Mouse (Mus musculus) midbrain, embryonic 12.5 days (tissue): Measurements from ENCODE around the gene Psma5. TPM values are rescaled to one million over a fixed set of nuclear protein-coding genes. Genes with fewer than 3 reads are reported as not detected.
A peak's percentile ranks its signal among the peaks of the same experiment; 100 is the strongest.

Experiments used
- ATAC-seq: fragments of 200-750 bp; cut with Nextera tagmentation; 2 replicates; pipeline ENCODE4 v1.8.0; 2017; ENCODE audit warnings: low read depth, moderate TSS enrichment, moderate library complexity; ENCODE audit not compliant: low FRiP score
- H3K27ac ChIP-seq: fragments of 300-500 bp; sonication (generic); replicated peaks from 2 replicates; pipeline ENCODE4 v1.5.1; 2016; ENCODE audit warnings: mild to moderate bottlenecking
- H3K27me3 ChIP-seq: fragments of 300-500 bp; sonication (generic); 2 replicates; pipeline ENCODE4 v1.6.1; 2016; ENCODE audit warnings: mild to moderate bottlenecking
- H3K36me3 ChIP-seq: fragments of 300-500 bp; sonication (generic); 2 replicates; pipeline ENCODE4 v1.6.1; 2016
- H3K4me1 ChIP-seq: fragments of 300-500 bp; sonication (generic); 2 replicates; pipeline ENCODE4 v1.6.1; 2016
- H3K4me2 ChIP-seq: fragments of 300-500 bp; sonication (generic); replicated peaks from 2 replicates; pipeline ENCODE4 v1.6.1; 2016; ENCODE audit warnings: mild to moderate bottlenecking, moderate library complexity
- H3K4me3 ChIP-seq: fragments of 300-500 bp; sonication (generic); 2 replicates; pipeline ENCODE4 v1.5.1; 2016; ENCODE audit warnings: mild to moderate bottlenecking
- H3K9ac ChIP-seq: fragments of 300-500 bp; sonication (generic); replicated peaks from 2 replicates; pipeline ENCODE4 v1.6.1; 2016; ENCODE audit warnings: mild to moderate bottlenecking, moderate library complexity
- H3K9me3 ChIP-seq: fragments of 300-500 bp; sonication (generic); 2 replicates; pipeline ENCODE4 v1.6.1; 2016; ENCODE audit warnings: mild to moderate bottlenecking
- WGBS: fragments of 180-500 bp; shearing (Covaris S2); methylation state at CpG from one replicate; pipeline ENCODE4 v1.1.7; 2016; 5-methylcytosine and 5-hydroxymethylcytosine counted together
- polyA plus RNA-seq: library from polyadenylated mRNA; unstranded; fragments of >200 nt; fragmentation: Nextera tagmentation; extraction: Ambion mirVana; gene quantifications from 2 replicates; pipeline ENCODE4 v1.2.1, GENCODE M21; 2016

The Psma5 gene
- 220 and 232 TPM in 2 replicates for polyA plus RNA-seq

DNA sequence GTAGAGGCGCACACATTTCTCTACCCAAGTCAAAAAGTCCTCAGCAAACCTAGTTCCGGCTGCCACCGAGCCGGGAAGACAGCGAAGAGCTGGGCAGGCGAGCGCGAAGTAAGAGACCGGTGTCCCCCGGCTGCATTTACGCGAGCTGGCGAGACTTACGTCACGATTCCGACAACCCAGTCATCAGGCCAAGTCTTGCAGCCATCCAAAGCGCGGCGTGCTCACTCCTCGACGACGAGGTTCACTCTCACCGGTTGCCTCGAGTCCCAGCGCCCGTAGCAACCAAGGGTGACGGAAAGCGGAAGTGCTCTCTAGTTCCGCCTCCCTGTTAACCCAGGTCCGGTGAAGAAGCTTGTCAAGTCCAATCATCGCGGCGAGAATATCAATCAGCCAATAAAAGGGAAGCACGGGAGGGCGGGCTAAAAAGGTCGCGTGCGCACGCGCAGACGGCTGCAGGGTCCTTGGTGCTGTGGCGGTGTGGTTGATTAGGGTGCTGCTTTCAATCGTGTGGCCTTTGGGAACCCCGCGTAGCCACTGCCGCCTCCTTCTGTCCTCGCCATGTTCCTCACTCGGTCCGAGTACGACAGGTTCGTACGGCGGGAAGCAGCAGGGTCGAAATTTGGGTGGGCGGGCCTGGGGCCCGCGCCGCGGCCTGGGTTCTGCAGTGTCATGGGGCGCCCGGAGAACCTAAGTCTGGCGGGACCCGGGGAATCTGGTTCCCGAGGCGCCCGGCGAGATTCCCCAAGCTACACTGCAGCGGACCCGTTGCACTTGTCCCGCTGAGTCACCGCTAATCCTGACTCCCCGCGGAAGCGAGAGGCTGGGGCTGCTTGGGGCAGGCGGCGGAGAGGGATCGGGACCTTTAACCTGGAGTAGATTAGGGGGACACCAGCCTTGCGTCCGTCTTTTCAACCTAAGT is at the start of gene Psma5:
Gene Psma5, plus strand, starts transcription at position 208 of the 919 bp plus-strand sequence.
- Histone ChIP-seq H3K9ac (peak within 1 kb of the TSS; percentile 87), H3K4me1 (peaks cover 27% of the 10 kb centered on the region), H3K36me3 (peaks cover 3% of the 10 kb centered on the region), H3K4me2 (peak within 1 kb of the TSS; percentile 86), H3K4me3 (peak within 1 kb of the TSS; percentile 97), H3K9me3 (no peaks in the 10 kb centered on the region), H3K27me3 (no peaks in the 10 kb centered on the region), H3K27ac (0 out of 2 replicates have a peak within 1 kb of the TSS, but pooled peaks have one; percentile 30)
- under 1% methylated on average over 79 of the region's 79 CpGs for WGBS
- peak; percentile 99 for ATAC-seq

DNA sequence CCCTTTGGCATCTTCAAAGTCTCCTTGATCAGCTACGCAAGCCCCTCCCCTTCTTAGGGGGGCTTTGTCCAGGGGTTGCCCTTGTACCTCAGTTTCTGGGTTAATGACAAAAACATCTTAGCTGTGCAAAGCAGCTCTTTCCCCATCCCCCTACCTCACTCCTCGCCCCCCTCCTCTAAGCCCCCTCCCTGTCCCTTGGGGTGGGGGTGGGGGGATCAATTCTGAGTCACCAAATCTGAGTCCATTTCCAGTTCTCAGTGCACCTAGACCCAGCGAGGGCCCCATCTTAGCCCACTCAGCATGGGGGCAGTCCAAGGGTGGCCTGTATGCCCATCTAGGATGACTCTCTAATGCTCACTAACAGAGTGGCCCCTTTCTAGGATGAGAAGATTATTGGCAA is 47.7 kb upstream of the Psma5 start:
- ATAC-seq, result no peak
- no peaks in the 10 kb centered on the region for H3K9me3 ChIP-seq
- 56% methylated on average over 3 of the region's 3 CpGs for WGBS
- peak overlapping the region; percentile 88 for H3K4me2 ChIP-seq
- H3K36me3 ChIP-seq, result peaks cover 43% of the 10 kb centered on the region
- 0 out of 2 replicates have a peak, but pooled peaks cover 1% of the 10 kb centered on the region for H3K27me3 ChIP-seq
- H3K4me3 ChIP-seq, result peak overlapping the region; percentile 72
- peak overlapping the region; percentile 95 for H3K27ac ChIP-seq
- H3K4me1 ChIP-seq, result peaks cover 26% of the 10 kb centered on the region
- H3K9ac ChIP-seq, result peak overlapping the region; percentile 80

DNA sequence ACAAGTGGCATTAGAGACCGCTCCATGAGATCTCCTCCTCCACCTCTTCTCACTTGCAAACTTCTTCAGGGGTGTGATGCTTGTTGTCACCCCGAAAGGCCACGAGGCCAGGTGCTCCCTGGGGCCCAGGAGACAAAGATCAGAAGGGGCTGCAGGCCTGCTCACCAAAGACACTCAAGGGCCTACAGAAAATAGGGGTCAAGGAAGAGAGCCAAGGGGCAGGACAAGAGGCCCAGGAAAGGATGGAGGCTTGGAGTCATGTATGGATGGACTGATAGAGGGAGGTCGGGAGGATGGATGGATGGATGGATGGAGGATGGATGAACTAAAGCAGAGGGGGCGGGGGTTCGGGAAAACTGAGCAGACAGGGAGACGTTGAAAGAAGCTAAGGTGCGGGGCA is 47.2 kb upstream of the Psma5 start:
- Histone ChIP-seq H3K36me3 (peaks cover 37% of the 10 kb centered on the region), H3K4me2 (peak overlapping the region; percentile 88), H3K4me3 (peak overlapping the region; percentile 72), H3K4me1 (peaks cover 26% of the 10 kb centered on the region), H3K27me3 (peaks cover 7% of the 10 kb centered on the region; the same call in 1 of the 2 replicates), H3K27ac (peak overlapping the region; percentile 95), H3K9ac (peak overlapping the region; percentile 80), H3K9me3 (no peaks in the 10 kb centered on the region)
- 11% methylated on average over 8 of the region's 8 CpGs for WGBS
- ATAC-seq, result peak; percentile 6

DNA sequence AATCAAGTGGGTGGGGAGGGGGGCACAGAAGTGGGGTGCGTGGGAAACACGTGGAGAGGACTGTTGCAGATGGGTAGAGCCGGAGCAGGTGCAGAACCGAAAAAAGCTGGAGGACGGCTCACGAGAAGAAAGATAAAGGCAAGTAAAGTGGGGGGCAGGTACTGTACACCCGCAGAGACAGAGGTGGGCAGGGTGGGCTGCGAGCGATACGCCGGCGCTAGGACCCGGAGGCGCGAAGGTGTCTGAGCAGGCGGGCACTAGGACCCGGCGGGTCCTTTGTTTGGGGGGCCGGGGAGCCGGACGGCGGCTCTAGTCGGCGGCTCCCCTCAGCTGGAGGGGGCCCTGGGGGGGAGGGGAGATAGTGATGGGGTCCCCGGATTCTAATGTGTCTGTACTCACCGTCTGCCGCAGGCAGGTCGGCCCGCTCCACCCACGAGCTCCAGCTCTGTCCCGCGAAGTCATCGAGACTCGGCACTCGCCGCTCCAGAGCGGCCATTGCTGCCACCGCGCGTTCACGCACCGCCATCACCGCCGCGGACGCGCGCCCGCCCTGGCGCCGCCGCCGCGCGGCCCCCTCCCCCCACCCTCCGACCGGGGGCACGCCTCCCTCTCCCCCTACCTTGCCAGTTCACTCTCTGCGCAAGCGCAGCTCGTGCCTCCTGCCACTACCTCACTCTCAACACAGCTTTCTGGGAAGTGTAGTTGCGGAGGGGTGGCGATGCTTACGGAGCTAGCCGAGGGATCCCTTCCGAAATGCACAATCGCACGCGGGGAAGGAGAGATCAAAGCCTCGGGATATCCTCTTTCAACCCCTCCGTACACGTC is 46.6 kb upstream of the Psma5 start:
- under 1% methylated on average over 71 of the region's 72 CpGs for WGBS
- peak; percentile 95 for ATAC-seq
- Histone ChIP-seq H3K9me3 (no peaks in the 10 kb centered on the region), H3K4me3 (peak overlapping the region; percentile 72), H3K4me1 (peaks cover 26% of the 10 kb centered on the region), H3K27me3 (peaks cover 7% of the 10 kb centered on the region; the same call in 1 of the 2 replicates), H3K9ac (peak overlapping the region; percentile 80), H3K27ac (peak overlapping the region; percentile 95), H3K36me3 (peaks cover 31% of the 10 kb centered on the region), H3K4me2 (peak overlapping the region; percentile 88)

GRCm38 (mm10) chr3:108210771-108211139 is 46.0 kb upstream of the Psma5 start, which contains the start of gene Atxn7l2:
Gene Atxn7l2 (minus strand): TSS chr3:108210934.
- peak; percentile 89 for ATAC-seq
- peak within 1 kb of the TSS; percentile 88 for H3K4me2 ChIP-seq
- H3K36me3 ChIP-seq, result peaks cover 25% of the 10 kb centered on the region
- no peaks in the 10 kb centered on the region for H3K9me3 ChIP-seq
- WGBS, result under 1% methylated on average over 14 of the region's 14 CpGs
- peak within 1 kb of the TSS; percentile 80 for H3K9ac ChIP-seq
- peak within 1 kb of the TSS; percentile 72 for H3K4me3 ChIP-seq
- peak within 1 kb of the TSS; percentile 95 for H3K27ac ChIP-seq
- H3K4me1 ChIP-seq, result peaks cover 26% of the 10 kb centered on the region
- peaks cover 7% of the 10 kb centered on the region; the same call in 1 of the 2 replicates for H3K27me3 ChIP-seq

- peaks cover 14% of the 10 kb centered on the region for H3K36me3 ChIP-seq
- 86% methylated on average over 6 of the region's 6 CpGs for WGBS
- peaks cover 7% of the 10 kb centered on the region; the same call in 1 of the 2 replicates for H3K27me3 ChIP-seq
- H3K27ac ChIP-seq, result peak overlapping the region; percentile 95; the same call in 1 of the 2 replicates
- H3K9me3 ChIP-seq, result no peaks in the 10 kb centered on the region
- H3K9ac ChIP-seq, result no peak overlapping the region
- ATAC-seq, result no peak
- H3K4me1 ChIP-seq, result peaks cover 26% of the 10 kb centered on the region
- 0 out of 2 replicates have a peak overlapping the region, but pooled peaks have one; percentile 74 for H3K4me2 ChIP-seq
- H3K4me3 ChIP-seq, result no peak overlapping the region
Measured at GRCm38 (mm10) chr3:108211845-108212244, 44.9 kb upstream of the Psma5 start.

GRCm38 (mm10) chr3:108212406-108212805 is 44.3 kb upstream of the Psma5 start:
- no peak for ATAC-seq
- no peaks in the 10 kb centered on the region for H3K9me3 ChIP-seq
- H3K9ac ChIP-seq, result no peak overlapping the region
- H3K27me3 ChIP-seq, result peaks cover 8% of the 10 kb centered on the region
- H3K36me3 ChIP-seq, result peaks cover 8% of the 10 kb centered on the region
- no peak overlapping the region for H3K27ac ChIP-seq
- H3K4me2 ChIP-seq, result no peak overlapping the region
- 87% methylated on average over 8 of the region's 8 CpGs for WGBS
- H3K4me1 ChIP-seq, result peaks cover 26% of the 10 kb centered on the region
- H3K4me3 ChIP-seq, result no peak overlapping the region

DNA sequence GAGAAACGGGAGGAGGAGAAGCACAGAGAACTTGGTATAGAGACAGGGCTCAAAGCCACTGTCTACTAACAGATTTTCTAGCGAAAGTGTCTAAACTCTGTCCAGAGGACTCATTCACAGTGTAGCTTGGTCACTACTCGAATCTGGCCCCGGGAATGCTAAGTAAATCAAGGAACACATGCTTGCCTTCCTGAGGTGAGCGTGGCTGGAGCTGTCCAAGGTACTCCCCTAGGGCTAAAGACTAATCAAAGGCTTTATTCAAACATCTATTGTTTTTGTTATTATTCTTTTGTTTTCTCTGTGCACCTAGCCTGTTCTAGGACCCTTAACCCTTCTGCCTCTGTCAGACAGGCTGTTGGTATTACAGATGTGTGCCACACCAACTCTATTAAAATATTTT is 42.0 kb upstream of the Psma5 start:
- no peak for ATAC-seq

GRCm38 (mm10) chr3:108220661-108221060 is 36.1 kb upstream of the Psma5 start:
- H3K4me3 ChIP-seq, result no peak overlapping the region
- H3K27me3 ChIP-seq, result peaks cover 41% of the 10 kb centered on the region
- no peaks in the 10 kb centered on the region for H3K9me3 ChIP-seq
- WGBS, result 81% methylated on average over 3 of the region's 3 CpGs
- H3K4me1 ChIP-seq, result peaks cover under 1% of the 10 kb centered on the region
- H3K9ac ChIP-seq, result no peak overlapping the region
- ATAC-seq, result no peak
- no peak overlapping the region for H3K27ac ChIP-seq
- no peak overlapping the region for H3K4me2 ChIP-seq
- no peaks in the 10 kb centered on the region for H3K36me3 ChIP-seq

More for the DNA sequence above, 42.0 kb upstream of the Psma5 start:
- Histone ChIP-seq H3K36me3 (no peaks in the 10 kb centered on the region), H3K4me3 (no peak overlapping the region), H3K4me1 (peaks cover 6% of the 10 kb centered on the region; the same call in 1 of the 2 replicates), H3K9me3 (no peaks in the 10 kb centered on the region), H3K27me3 (peaks cover 10% of the 10 kb centered on the region), H3K9ac (no peak overlapping the region), H3K4me2 (no peak overlapping the region), H3K27ac (no peak overlapping the region)
- 22% methylated on average over 5 of the region's 5 CpGs for WGBS

GRCm38 (mm10) chr3:108225711-108226557 is 30.8 kb upstream of the Psma5 start:
- Histone ChIP-seq H3K27ac (no peak overlapping the region), H3K9ac (peak overlapping the region; percentile 48), H3K27me3 (peaks cover 59% of the 10 kb centered on the region), H3K9me3 (no peaks in the 10 kb centered on the region), H3K36me3 (no peaks in the 10 kb centered on the region), H3K4me1 (peaks cover 13% of the 10 kb centered on the region), H3K4me2 (peak overlapping the region; percentile 63), H3K4me3 (peak overlapping the region; percentile 49)
- peak; percentile 61 for ATAC-seq
- WGBS, result 4% methylated on average over 59 of the region's 67 CpGs
